Mouse (Mus musculus) brain, embryonic 14.5 days (tissue): Measurements from ENCODE around the gene Rasgef1b.

Experiments
- CTCF ChIP-seq: fragments of 200-500 bp; IDR thresholded peaks from 2 replicates; pipeline ENCODE4 v1.5.1; 2012; ENCODE audit warnings: inconsistent platforms, mild to moderate bottlenecking, moderate library complexity, borderline replicate concordance; ENCODE audit not compliant: insufficient read depth, insufficient read length; ENCODE audit errors: extremely low read depth
- POLR2A ChIP-seq: fragments of 200-500 bp; IDR thresholded peaks from 2 replicates; pipeline ENCODE4 v1.6.1; 2012; ENCODE audit warnings: mild to moderate bottlenecking, inconsistent platforms, borderline replicate concordance; ENCODE audit not compliant: poor library complexity, insufficient read depth, insufficient read length, severe bottlenecking; ENCODE audit errors: extremely low read depth

- TF ChIP-seq POLR2A (no peak), CTCF (no peak)
Observed at GRCm38 (mm10) chr5:99190941-99191800, 537.7 kb downstream of the Rasgef1b start.
